Mouse (Mus musculus) neural tube, embryonic 15.5 days (tissue): ENCODE data around the gene Upp1. TPM values are rescaled to one million over a fixed set of nuclear protein-coding genes. Genes with fewer than 3 reads are reported as not detected.
A peak's percentile ranks its signal among the peaks of the same experiment; 100 is the strongest.

Experiments
- ATAC-seq: fragments of 200-750 bp; cut with Nextera tagmentation; 2 replicates; pipeline ENCODE4 v1.8.0; 2017; ENCODE audit warnings: mild to moderate bottlenecking, moderate TSS enrichment, moderate library complexity; ENCODE audit not compliant: low FRiP score
- H3K27ac ChIP-seq: fragments of 300-500 bp; sonication (generic); replicated peaks from 2 replicates; pipeline ENCODE4 v1.5.1; 2015; ENCODE audit warnings: mild to moderate bottlenecking, inconsistent platforms
- H3K27me3 ChIP-seq: fragments of 300-500 bp; sonication (generic); replicated peaks from 2 replicates; pipeline ENCODE4 v1.6.1; 2015; ENCODE audit warnings: inconsistent platforms
- H3K36me3 ChIP-seq: fragments of 300-500 bp; sonication (generic); 2 replicates; pipeline ENCODE4 v1.6.1; 2015; ENCODE audit warnings: inconsistent platforms
- H3K4me1 ChIP-seq: fragments of 300-500 bp; sonication (generic); 2 replicates; pipeline ENCODE4 v1.6.1; 2015; ENCODE audit warnings: inconsistent platforms
- H3K4me2 ChIP-seq: fragments of 300-500 bp; sonication (generic); 2 replicates; pipeline ENCODE4 v1.6.1; 2015; ENCODE audit warnings: inconsistent platforms, mild to moderate bottlenecking, moderate library complexity
- H3K4me3 ChIP-seq: fragments of 300-500 bp; sonication (generic); replicated peaks from 2 replicates; pipeline ENCODE4 v1.5.1; 2015; ENCODE audit warnings: mild to moderate bottlenecking, inconsistent platforms
- H3K9ac ChIP-seq: fragments of 300-500 bp; sonication (generic); replicated peaks from 2 replicates; pipeline ENCODE4 v1.6.1; 2015; ENCODE audit warnings: mild to moderate bottlenecking, inconsistent platforms
- H3K9me3 ChIP-seq: fragments of 300-500 bp; sonication (generic); replicated peaks from 2 replicates; pipeline ENCODE4 v1.6.1; 2016; ENCODE audit warnings: inconsistent platforms
- WGBS: fragments of 180-500 bp; shearing (Covaris S2); methylation state at CpG from one replicate; pipeline ENCODE4 v1.1.7; 2015; ENCODE audit warnings: mixed read lengths; 5-methylcytosine and 5-hydroxymethylcytosine counted together
- polyA plus RNA-seq: library from polyadenylated mRNA; unstranded; fragments of >200 nt; fragmentation: Nextera tagmentation; extraction: Ambion mirVana; gene quantifications from 2 replicates; pipeline ENCODE4 v1.2.1, GENCODE M21; 2015

The Upp1 gene
- 8.0 and 10.2 TPM in 2 replicates for polyA plus RNA-seq

DNA sequence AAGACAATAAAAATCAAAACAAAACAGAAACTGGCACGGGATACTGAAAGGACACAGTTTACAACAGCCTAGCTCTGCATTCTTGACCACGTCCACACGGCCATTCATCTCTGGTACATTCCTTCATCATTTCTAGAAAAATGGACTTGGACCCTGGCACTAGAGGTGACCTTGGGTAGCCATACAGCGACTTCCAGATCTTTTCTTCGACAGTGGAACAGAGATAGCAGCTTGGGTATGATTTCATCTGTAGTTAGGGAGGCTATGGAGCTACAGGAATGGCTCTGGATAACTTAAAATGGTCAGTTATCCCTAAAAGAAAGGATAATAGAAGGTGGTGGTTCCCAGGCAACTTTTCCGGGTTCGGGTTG lies at the start of gene Upp1:
Gene Upp1, plus strand, starts transcription at position 54 of the 371 bp plus-strand sequence.
- H3K4me2 ChIP-seq, result peak within 1 kb of the TSS; percentile 94
- no peaks in the 10 kb centered on the region for H3K9me3 ChIP-seq
- no peaks in the 10 kb centered on the region for H3K36me3 ChIP-seq
- ATAC-seq, result no peak
- peaks cover 45% of the 10 kb centered on the region for H3K27me3 ChIP-seq
- H3K4me1 ChIP-seq, result peaks cover 26% of the 10 kb centered on the region
- H3K4me3 ChIP-seq, result peak within 1 kb of the TSS; percentile 43
- under 1% methylated on average over 7 of the region's 7 CpGs for WGBS
- H3K27ac ChIP-seq, result no peak within 1 kb of the TSS
- peak within 1 kb of the TSS; percentile 47 for H3K9ac ChIP-seq

DNA sequence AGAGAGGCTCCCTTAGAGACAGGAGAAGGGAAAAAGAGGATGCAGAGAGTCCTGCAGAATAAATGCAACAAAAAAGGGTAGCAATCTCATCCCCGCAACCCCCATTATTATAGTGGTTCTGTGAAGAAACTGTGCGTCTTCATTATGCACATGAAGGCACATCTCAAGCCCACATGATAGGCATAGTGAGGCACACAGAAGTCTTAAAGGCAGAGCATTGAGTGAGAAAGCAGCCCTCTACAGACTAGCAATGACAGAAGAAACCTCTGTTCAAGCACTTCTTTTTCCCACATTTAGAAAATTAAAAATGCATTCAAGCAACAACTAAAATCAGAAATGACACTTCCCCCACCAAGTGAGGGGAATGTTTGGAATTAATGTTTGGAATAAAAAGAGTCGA lies 41.5 kb upstream of the Upp1 start:
- H3K4me2 ChIP-seq, result no peak overlapping the region
- H3K4me1 ChIP-seq, result no peaks in the 10 kb centered on the region
- WGBS, result 66% methylated on average over 3 of the region's 3 CpGs
- H3K36me3 ChIP-seq, result no peaks in the 10 kb centered on the region
- no peaks in the 10 kb centered on the region for H3K9me3 ChIP-seq
- no peaks in the 10 kb centered on the region for H3K27me3 ChIP-seq
- peak; percentile 65; the same call in 1 of the 2 replicates for ATAC-seq
- H3K4me3 ChIP-seq, result no peak overlapping the region
- H3K9ac ChIP-seq, result no peak overlapping the region
- H3K27ac ChIP-seq, result peak overlapping the region; percentile 73

DNA sequence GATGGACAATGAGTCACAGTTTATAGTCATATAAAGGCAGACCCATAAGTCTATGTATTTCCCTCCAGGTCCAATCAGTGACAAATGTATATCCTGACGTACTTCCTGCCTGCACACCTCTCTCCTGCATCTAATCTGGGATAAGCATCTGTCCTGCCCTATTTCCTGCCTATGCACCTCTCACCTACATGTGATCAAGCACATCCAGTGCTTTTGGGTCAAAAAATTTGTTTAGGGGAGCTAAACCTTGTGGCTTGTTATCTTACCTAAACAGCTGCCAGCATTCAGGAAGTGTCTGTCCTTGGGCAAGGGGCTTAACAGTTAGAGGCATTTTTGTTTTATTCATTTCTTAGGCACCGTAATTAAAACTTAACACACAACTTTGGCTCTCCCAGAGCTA lies 4.7 kb upstream of the Upp1 start:
- Histone ChIP-seq H3K27ac (no peak overlapping the region), H3K4me3 (no peak overlapping the region), H3K36me3 (no peaks in the 10 kb centered on the region), H3K4me2 (no peak overlapping the region), H3K4me1 (peaks cover 13% of the 10 kb centered on the region), H3K27me3 (peaks cover 29% of the 10 kb centered on the region), H3K9me3 (no peaks in the 10 kb centered on the region), H3K9ac (no peak overlapping the region)
- no peak for ATAC-seq
- WGBS, result 88% methylated on average over 2 of the region's 2 CpGs

DNA sequence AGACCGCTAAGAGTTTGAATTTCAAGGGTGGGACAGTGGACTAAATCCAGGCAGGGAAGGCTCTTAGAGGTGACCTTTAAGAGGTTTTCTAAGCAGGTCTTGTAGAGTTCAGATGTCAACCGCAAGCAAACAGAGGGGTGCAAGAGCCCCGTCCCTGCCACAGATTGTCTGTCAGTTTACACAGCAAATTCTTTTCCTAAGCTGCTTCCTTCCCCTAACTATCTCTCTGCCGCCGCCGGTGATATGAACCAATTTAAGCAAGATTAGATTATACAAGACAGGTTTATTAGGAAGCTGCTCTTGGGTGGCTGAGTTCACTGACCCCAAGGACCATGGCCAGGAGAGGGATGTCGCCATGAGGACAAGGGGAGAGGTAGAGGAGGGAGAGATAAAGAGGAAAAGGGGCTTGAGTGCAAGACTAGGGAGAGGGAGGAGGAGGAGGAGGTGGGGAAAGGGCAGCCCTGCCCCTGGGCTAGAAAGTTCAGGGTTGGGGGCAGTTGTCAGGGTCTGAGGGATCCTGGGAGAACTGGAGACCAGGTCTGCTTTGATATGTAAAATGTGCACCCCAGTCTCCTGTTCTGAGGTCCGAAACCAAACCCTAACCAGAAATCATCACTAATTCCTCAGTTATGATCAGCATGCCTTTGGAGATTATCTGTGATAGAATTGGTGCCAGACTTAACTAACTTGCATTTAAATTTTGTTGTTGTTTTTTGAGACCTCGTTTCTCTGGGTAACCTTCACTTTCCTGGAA lies 2.4 kb upstream of the Upp1 start:
- no peak for ATAC-seq
- WGBS, result 24% methylated on average over 9 of the region's 9 CpGs

DNA sequence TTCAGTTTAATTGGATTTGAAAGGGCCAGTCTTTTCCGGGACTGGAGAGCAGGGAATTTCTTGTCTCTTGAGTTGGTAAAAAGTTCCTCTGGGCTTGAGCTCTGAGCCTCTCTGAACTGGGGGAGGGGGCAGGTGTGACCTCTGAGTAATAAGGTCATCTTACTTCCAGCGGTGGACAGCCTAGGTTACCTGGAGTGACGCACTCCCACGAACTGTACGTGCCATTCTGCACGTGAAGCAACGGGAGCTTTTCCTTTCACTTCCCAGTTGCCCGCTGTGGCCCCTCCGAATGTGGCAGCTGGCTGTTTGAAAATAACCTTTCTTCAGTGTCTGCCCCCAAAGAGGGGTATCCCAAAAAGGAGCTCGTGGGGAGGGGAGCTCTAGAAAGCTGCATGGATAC lies 1.8 kb upstream of the Upp1 start:
- no peaks in the 10 kb centered on the region for H3K36me3 ChIP-seq
- under 1% methylated on average over 10 of the region's 10 CpGs for whole genome bisulfite sequencing
- no peak overlapping the region for H3K9ac ChIP-seq

More for the DNA sequence above, 2.4 kb upstream of the Upp1 start:
- Histone ChIP-seq H3K4me1 (peaks cover 26% of the 10 kb centered on the region), H3K9me3 (no peaks in the 10 kb centered on the region), H3K4me2 (peak overlapping the region; percentile 31; the same call in 1 of the 2 replicates), H3K4me3 (no peak overlapping the region), H3K27me3 (peaks cover 45% of the 10 kb centered on the region), H3K27ac (no peak overlapping the region), H3K9ac (no peak overlapping the region), H3K36me3 (no peaks in the 10 kb centered on the region)

DNA sequence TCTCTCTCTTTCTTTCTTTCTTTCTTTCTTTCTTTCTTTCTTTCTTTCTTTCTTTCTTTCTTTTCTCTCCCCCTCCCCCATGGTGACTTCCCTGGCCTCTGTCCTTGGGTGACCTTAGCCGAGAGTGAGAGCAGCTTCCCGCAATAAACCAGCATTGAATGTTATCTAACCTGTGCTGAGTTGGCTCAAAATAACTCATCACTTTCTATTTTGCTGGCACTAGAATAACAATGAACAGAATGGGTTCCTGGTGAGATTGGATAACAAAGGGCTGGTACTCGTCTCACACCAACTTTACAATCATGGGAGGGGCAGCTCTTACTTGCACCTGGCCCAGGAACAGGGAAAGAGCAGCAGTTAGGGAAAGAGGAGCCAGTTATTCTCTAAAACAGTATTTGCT lies 987 bp upstream of the Upp1 start:
- no peak for ATAC-seq
- H3K4me3 ChIP-seq, result no peak overlapping the region
- 3% methylated on average over 3 of the region's 3 CpGs for WGBS
- H3K9me3 ChIP-seq, result no peaks in the 10 kb centered on the region
- H3K27ac ChIP-seq, result no peak overlapping the region
- H3K4me1 ChIP-seq, result peaks cover 26% of the 10 kb centered on the region
- H3K9ac ChIP-seq, result no peak overlapping the region
- H3K36me3 ChIP-seq, result no peaks in the 10 kb centered on the region
- H3K27me3 ChIP-seq, result peaks cover 45% of the 10 kb centered on the region
- H3K4me2 ChIP-seq, result 0 out of 2 replicates have a peak overlapping the region, but pooled peaks have one; percentile 94

More for the DNA sequence above, 1.8 kb upstream of the Upp1 start:
- H3K27ac ChIP-seq, result no peak overlapping the region
- H3K4me2 ChIP-seq, result peak overlapping the region; percentile 31; the same call in 1 of the 2 replicates
- no peak for ATAC-seq
- peaks cover 45% of the 10 kb centered on the region for H3K27me3 ChIP-seq
- peaks cover 26% of the 10 kb centered on the region for H3K4me1 ChIP-seq
- 0 out of 2 replicates have a peak overlapping the region, but pooled peaks have one; percentile 8 for H3K4me3 ChIP-seq
- no peaks in the 10 kb centered on the region for H3K9me3 ChIP-seq

DNA sequence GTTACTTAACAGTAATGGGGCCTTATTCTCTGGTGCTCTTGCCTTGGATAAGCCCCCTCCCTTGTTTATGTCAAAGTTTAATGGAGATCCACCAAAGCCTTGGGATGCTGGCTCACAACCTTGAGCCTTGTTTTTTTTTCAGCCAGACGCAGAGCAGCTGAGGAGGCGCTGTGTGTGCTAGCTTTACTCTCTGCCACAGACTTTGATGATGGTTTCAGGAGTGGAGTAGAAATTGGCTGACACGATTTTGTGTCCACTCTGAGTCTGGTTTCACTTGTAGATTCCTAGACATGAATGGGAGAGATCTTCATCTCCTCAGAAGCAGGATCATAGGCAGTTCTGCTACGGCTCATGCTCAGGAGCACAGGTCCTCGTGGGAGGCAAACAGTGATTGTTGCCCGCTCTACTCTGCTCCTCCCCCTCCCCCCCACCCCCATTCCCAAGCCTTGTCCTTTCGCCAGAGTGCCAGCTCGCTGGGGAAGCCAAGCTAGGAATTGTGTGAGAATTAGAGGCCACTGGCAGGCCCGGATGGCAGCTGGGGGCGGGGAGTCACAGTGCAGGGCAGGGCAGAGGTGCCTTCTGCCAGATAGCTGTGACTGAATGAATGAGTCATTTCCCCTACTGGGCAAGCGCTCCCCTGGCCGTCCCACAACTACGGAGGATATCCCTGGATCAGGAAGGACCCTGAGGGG lies 399 bp upstream of the Upp1 start:
- ATAC-seq, result peak; percentile 36; the same call in 1 of the 2 replicates
- Histone ChIP-seq H3K9me3 (no peaks in the 10 kb centered on the region), H3K4me2 (peak overlapping the region; percentile 94), H3K36me3 (no peaks in the 10 kb centered on the region), H3K27me3 (peaks cover 45% of the 10 kb centered on the region), H3K4me1 (peaks cover 26% of the 10 kb centered on the region), H3K4me3 (peak overlapping the region; percentile 43), H3K27ac (no peak overlapping the region), H3K9ac (no peak overlapping the region)
- 3% methylated on average over 13 of the region's 13 CpGs for WGBS

DNA sequence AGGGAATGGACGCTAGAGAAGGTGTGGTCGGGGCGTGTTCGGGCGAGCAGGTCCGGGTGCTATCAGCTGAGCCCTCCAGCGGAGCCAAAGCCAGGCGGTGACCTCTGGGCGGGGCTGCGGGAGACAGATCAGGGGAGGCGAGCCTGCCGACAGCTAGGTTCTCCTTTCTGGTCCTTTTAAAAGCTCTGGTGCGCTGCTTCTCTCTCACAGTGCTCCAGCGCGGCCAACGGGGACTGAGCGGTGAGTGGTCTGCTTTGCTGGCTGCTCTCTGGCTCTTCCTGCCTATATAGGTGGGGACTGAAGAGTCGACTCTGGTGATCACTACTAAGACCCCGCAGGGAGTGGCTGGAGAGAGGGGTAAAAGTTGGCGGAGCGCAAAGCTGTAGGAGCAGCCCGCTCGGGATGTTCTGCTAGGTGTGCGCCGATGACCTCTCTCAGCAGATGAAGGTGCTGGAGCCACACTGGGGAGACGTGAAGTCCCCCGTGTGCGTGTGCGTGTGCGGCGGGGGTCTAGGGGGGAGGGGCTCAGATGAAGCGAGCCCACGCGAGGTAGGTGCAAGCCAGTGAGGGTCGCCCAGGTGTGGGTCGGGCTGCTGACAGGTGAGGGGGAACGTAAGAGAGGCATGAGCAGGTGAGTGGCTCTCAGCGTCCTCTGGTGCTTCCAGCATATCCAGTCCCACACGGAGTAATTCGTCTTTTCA lies 668 bp downstream of the Upp1 start:
- Histone ChIP-seq H3K4me2 (peak overlapping the region; percentile 94), H3K27me3 (peaks cover 42% of the 10 kb centered on the region), H3K9ac (peak overlapping the region; percentile 47), H3K4me3 (peak overlapping the region; percentile 43), H3K36me3 (no peaks in the 10 kb centered on the region), H3K4me1 (peaks cover 26% of the 10 kb centered on the region), H3K9me3 (no peaks in the 10 kb centered on the region), H3K27ac (no peak overlapping the region)
- peak; percentile 67 for ATAC-seq
- 1% methylated on average over 40 of the region's 40 CpGs for WGBS

DNA sequence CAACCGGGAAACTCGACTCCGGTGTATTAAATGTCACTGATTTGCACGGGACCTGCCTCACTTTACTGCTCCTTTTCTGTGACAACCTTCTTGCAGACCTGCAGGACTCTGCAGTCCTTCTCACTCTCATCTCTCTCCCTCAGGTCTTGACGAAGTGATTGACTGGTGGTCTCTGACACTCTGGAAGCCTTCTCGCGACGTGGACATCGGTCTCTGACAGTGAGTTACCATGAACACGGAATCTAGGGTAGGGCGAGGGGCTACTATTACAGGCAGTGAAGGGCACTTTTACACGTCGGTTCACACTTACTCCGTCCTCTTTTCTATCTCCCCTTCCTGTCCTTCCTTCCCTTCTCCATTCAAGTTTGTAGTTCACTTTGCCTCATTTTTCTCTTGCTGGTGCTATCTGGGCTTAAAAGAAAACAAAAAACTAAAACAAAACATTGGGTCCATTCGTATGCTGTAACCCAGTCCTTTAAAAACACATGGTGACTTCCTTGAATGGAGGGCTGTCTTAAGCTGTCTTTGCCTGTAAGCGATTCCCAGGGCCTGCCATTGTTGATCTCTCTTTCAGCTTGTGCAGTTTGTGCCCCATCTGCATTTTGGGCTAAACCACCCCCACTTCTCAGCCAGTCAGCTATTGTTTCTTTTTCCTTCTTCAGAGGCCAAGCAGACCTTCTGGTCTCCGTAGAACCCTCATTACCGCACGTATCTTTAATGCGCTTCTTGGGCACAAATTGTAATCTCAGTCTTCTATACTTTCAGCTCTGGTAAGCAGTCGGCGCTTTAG lies 1.5 kb downstream of the Upp1 start:
- no peak for ATAC-seq
- no peaks in the 10 kb centered on the region for H3K9me3 ChIP-seq
- H3K4me1 ChIP-seq, result peaks cover 26% of the 10 kb centered on the region
- no peaks in the 10 kb centered on the region for H3K36me3 ChIP-seq
- no peak overlapping the region; the same call in 1 of the 2 replicates for H3K9ac ChIP-seq
- H3K27me3 ChIP-seq, result peaks cover 37% of the 10 kb centered on the region
- peak overlapping the region; percentile 43 for H3K4me3 ChIP-seq
- H3K4me2 ChIP-seq, result peak overlapping the region; percentile 94
- 6% methylated on average over 22 of the region's 22 CpGs for WGBS
- no peak overlapping the region for H3K27ac ChIP-seq

DNA sequence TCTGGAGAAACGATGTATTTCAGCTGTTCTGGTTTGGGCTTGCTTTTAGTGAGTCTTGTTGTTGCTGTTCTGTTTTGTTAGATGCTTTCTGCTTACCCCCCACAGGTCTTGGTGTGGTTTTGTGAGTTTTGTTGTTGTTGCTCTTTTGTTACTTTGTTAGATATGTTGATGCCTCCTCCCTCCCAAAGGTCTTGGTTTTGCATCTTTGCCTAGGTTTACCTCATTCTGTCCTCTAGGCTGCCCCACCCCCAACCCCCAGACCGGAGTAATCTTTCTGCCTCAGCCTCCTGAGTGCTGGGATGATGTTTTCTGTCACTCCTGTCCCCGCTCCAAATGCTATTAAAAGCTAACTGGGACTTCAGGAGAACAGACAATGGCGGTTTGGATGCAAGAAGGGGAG lies 4.4 kb downstream of the Upp1 start:
- Histone ChIP-seq H3K27ac (no peak overlapping the region), H3K4me2 (no peak overlapping the region), H3K27me3 (peaks cover 21% of the 10 kb centered on the region), H3K4me3 (no peak overlapping the region), H3K4me1 (peaks cover 21% of the 10 kb centered on the region), H3K36me3 (no peaks in the 10 kb centered on the region), H3K9me3 (no peaks in the 10 kb centered on the region), H3K9ac (no peak overlapping the region)
- 79% methylated on average over 4 of the region's 4 CpGs for WGBS
- ATAC-seq, result no peak
